Mouse (Mus musculus): Measurements from ENCODE around the gene Paqr8. TPM values are rescaled to one million over a fixed set of nuclear protein-coding genes. Genes with fewer than 3 reads are reported as not detected.

Gene Paqr8
- 6.5 and 8.4 TPM in 2 replicates for polyA plus RNA-seq (2016; fragmentation: Nextera tagmentation; extraction: Ambion mirVana)

DNA sequence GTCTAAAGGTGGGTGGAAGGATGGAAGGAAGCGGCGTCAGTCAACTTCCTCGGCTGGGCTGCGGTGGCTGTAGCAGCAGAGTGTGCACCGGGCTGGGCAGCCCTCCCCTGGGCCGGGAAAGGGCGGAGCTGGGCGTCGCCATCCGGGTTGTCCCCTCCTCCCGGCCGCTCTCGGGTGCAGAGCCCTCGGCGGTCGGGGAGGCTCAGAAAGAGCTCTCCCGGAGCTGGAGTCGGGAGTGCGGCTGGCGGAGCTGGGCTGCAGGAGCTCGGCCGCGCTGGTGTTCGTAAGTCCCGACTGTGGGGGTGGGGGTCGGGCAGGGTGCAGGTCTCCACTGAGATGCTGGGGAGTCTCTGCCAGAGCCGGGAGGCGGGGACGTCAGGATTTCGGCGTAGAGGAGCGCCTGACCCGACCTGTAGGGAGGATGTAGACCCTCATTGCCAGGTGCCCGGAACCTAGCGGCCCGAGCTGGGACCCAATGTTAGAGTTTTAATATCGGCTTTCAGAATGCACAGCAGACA lies at the start of gene Paqr8:
Gene Paqr8, plus strand, starts transcription at position 203 of the 518 bp plus-strand sequence.
- peak; percentile 85 for DNase-seq (ENCODE audit: low spot score)
- peaks cover 9% of the 10 kb centered on the region; the same call in 1 of the 2 replicates for H3K27me3 ChIP-seq (ENCODE audit: insufficient read depth, poor library complexity, severe bottlenecking)
- H3K4me1 ChIP-seq (replicated peaks) = peaks cover 20% of the 10 kb centered on the region
- H3K36me3 ChIP-seq = no peaks in the 10 kb centered on the region
- H3K27ac ChIP-seq = peak within 1 kb of the TSS; percentile 92
- no peaks in the 10 kb centered on the region for H3K9me3 ChIP-seq
- peak within 1 kb of the TSS; percentile 78 for H3K4me3 ChIP-seq
- WGBS = under 1% methylated on average over 37 of the region's 37 CpGs

DNA sequence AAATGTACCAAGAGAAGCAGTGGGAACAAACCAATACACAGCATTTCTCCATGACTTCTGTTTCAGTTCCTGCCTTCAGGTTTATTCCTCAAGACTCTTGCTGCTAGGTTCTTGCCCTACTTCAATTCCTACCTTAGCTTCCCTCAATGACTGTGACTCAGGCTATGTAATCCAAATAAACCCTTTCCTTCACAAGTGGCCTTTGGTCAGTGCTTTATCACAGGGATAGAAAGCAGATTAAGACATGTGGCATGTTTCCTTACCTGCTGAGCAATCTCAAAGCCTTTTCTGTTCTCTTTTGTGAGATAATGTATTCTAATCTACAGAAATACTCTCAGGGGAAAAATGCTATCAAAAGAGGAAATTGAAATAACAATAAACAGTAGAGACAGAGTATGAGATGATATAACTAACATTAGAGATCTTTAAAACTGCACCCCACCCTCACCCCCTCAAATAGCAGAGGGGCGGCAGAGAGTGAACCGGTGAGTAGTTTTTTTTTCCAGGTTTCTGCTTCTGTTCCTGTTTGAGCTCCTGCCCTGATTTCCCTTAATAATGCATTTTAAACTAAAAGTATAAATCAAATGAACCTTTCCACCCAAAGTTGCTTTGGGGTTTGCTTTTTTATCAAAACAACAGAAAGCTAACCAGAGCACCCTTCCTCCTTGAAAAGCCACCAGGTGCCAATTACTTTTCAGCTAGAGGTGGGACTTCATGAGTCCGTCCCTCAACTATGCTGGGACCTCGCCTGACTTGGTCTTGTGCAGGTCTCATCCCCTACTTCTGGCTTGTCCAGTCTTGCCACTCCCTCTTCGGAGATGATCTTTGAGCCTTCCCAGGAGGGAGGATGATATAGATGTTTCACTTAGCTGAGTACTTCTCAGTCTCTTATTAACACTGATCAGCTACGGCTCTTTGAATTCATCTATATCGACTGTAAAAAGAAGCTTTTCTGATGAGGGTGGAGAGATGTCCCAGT lies 33.2 kb upstream of the Paqr8 start:
- 89% methylated on average over 7 of the region's 7 CpGs for WGBS
- DNase-seq (ENCODE audit: low spot score) = no peak
- H3K4me3 ChIP-seq = no peak overlapping the region

DNA sequence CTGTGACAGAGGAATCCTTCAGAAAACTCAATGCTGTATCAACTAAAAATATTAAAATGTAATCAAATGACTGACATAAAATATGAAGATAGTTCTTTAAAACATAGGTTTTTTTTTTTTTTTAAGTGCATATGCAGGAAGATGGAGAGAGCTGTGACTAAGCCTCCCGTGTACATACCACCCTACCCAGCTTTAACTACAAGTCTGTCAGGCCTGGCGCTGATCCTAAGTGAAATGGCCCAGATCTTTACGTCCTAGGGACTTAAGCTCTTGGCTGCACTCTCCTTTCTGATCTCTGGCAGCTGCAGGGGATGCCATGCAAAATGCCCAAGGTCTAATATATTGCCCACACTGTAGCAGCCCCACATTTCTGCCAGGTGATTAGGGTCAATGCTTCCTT lies 29.6 kb upstream of the Paqr8 start:
- Histone ChIP-seq H3K4me3 (no peak overlapping the region), H3K27ac (no peak overlapping the region), H3K9me3 (no peaks in the 10 kb centered on the region), H3K27me3 (ENCODE audit: insufficient read depth, poor library complexity, severe bottlenecking) (no peaks in the 10 kb centered on the region), H3K4me1 (replicated peaks) (0 out of 2 replicates have a peak, but pooled peaks cover 3% of the 10 kb centered on the region), H3K36me3 (no peaks in the 10 kb centered on the region)
- WGBS = 84% methylated on average over 3 of the region's 3 CpGs
- no peak for DNase-seq (ENCODE audit: low spot score)

More for the DNA sequence above, 33.2 kb upstream of the Paqr8 start:
- Histone ChIP-seq H3K4me1 (replicated peaks) (0 out of 2 replicates have a peak, but pooled peaks cover 3% of the 10 kb centered on the region), H3K36me3 (no peaks in the 10 kb centered on the region), H3K27ac (no peak overlapping the region), H3K27me3 (ENCODE audit: insufficient read depth, poor library complexity, severe bottlenecking) (no peaks in the 10 kb centered on the region), H3K9me3 (peaks cover 12% of the 10 kb centered on the region; the same call in 1 of the 2 replicates)

DNA sequence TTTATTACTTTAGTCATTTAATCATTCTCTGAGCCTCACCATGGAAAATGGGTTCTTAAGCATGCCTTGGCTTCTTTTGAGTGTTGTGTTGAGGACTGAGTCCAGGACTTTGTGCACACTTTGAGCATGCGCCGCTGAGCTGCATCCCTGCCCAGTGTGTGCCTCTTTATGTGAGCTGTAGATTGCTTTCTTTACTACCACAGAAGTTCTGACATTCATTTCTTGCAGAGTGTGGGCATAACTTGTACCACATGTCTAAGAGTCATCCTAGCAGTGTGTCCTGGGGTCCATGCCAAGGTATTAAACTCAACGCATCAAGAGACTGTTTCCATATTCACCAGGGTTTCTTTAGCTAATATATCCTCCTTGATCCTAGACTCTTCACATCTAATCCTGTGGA lies 28.5 kb upstream of the Paqr8 start:
- Histone ChIP-seq H3K9me3 (no peaks in the 10 kb centered on the region), H3K36me3 (no peaks in the 10 kb centered on the region), H3K4me1 (replicated peaks) (peaks cover 5% of the 10 kb centered on the region), H3K27me3 (ENCODE audit: insufficient read depth, poor library complexity, severe bottlenecking) (no peaks in the 10 kb centered on the region), H3K4me3 (no peak overlapping the region), H3K27ac (no peak overlapping the region)
- DNase-seq (ENCODE audit: low spot score) = no peak
- 92% methylated on average over 3 of the region's 3 CpGs for WGBS

DNA sequence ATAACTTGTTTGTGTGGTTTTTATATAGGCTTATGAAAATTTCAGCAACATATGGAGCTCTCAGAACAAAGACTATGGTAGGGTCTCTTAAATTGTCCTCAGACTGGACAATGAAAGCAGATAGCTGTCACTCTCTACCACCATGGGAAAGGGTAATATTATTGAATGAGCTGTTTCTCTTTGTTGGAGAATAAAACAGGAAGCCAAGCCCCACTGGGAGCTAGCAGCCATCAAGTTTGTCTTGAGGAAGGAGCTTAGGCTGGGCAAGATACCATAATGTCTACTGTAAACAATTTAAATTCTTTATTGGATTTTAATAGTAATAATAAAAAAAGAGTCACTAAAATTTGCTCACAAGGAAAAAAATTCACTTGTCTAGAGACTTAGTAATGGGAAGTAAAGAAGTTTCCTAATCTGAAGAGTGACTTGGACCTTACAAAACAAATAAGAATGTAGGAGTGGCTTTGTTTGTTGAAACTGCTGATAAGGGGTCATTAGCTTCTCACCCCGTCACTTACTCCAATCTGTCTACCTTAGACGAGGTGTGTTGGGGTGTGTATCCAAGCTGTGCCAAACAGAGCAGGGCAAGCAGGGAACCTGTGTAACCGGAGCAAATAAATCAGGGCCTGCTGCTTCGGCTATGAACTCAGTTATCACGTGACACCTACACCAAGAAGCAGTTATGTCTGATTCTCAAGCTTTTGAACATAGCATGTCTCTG lies 26.8 kb upstream of the Paqr8 start:
- H3K4me3 ChIP-seq = no peak overlapping the region
- WGBS = 70% methylated on average over 5 of the region's 5 CpGs
- no peak overlapping the region for H3K27ac ChIP-seq
- H3K36me3 ChIP-seq = no peaks in the 10 kb centered on the region
- peaks cover 23% of the 10 kb centered on the region for H3K4me1 ChIP-seq (replicated peaks)
- H3K27me3 ChIP-seq (ENCODE audit: insufficient read depth, poor library complexity, severe bottlenecking) = no peaks in the 10 kb centered on the region
- no peaks in the 10 kb centered on the region for H3K9me3 ChIP-seq
- no peak for DNase-seq (ENCODE audit: low spot score)

DNA sequence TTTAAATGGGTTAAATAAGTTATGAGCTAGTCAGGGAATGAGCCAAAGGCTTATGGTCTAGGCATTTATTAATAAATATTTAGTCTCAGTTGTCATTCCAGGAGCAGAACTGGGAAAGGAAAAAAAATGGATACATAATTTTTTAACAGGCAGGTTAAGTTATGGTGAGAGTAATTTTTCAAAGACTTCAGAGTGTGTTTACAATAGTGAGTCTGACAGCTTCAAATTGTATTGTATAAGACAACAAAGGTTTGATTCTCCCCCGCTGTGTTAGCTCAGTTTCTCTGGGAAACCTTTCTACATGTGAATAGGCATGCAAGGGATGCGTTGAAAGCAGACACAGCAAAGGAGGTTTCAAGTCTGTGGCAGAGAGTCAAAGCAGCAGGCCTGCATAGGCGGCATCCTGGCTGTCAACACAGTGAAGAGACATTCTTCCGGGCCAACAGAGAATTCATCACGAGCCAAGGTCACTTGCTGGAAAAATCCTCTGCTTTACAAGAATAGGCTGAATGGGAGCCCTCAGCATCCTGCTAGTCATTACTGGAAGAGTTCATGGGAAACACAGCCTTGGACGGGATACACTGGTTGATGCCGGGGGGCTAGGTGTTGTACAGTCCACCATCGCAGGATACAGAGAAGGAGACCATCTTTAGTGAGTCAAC lies 23.0 kb upstream of the Paqr8 start:
- Histone ChIP-seq H3K36me3 (no peaks in the 10 kb centered on the region), H3K9me3 (no peaks in the 10 kb centered on the region), H3K27ac (peak overlapping the region; percentile 92), H3K4me1 (replicated peaks) (peaks cover 28% of the 10 kb centered on the region), H3K4me3 (no peak overlapping the region), H3K27me3 (ENCODE audit: insufficient read depth, poor library complexity, severe bottlenecking) (no peaks in the 10 kb centered on the region)
- DNase-seq (ENCODE audit: low spot score) = peak; percentile 66
- WGBS = 30% methylated on average over 8 of the region's 8 CpGs

DNA sequence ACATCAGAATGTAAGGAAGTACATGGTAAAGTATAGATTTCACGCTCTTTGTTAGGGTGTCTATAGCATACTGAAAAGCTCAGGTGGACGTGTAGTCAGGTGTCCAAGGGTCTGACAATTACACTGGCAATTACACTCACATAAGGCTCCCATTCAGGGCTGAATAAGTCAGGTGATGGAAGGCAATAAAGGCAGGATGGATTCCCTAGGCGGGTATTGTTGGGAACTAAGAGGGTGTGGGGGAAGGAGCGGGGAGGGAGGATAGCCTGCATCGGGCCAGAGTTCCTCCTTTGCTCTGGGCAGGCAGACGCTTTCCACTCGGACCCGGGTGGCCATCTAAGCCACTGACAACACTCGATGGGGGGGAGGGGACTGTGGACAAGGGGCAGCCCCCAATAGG lies 22.4 kb upstream of the Paqr8 start:
- peaks cover 28% of the 10 kb centered on the region for H3K4me1 ChIP-seq (replicated peaks)
- H3K9me3 ChIP-seq = no peaks in the 10 kb centered on the region
- DNase-seq (ENCODE audit: low spot score) = peak; percentile 36
- WGBS = 31% methylated on average over 9 of the region's 9 CpGs
- H3K27ac ChIP-seq = peak overlapping the region; percentile 92
- peak overlapping the region; percentile 23 for H3K4me3 ChIP-seq
- H3K36me3 ChIP-seq = no peaks in the 10 kb centered on the region
- H3K27me3 ChIP-seq (ENCODE audit: insufficient read depth, poor library complexity, severe bottlenecking) = no peaks in the 10 kb centered on the region

DNA sequence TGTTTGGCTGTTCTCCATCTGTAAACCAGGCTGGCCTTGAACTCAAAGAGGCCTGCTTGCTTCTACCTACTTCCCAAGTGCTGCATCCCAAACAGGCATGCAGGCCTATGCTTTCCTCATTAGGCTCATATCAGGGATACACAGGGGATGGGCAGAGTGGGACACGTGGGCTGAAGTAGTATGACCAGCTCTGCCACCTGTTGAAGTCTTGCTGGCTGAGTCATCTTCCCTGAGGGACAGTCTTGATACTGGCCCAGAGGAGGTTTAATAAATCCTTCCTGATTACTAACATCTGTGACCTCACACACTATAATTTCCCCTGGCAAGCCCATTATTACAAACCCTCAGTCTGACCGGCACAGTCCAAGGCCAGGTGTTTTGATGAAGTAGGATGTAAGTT lies 19.5 kb upstream of the Paqr8 start:
- Histone ChIP-seq H3K9me3 (no peaks in the 10 kb centered on the region), H3K27ac (no peak overlapping the region), H3K27me3 (ENCODE audit: insufficient read depth, poor library complexity, severe bottlenecking) (no peaks in the 10 kb centered on the region), H3K4me1 (replicated peaks) (peaks cover 28% of the 10 kb centered on the region), H3K4me3 (no peak overlapping the region), H3K36me3 (no peaks in the 10 kb centered on the region)
- DNase-seq (ENCODE audit: low spot score) = no peak
- 76% methylated on average over 2 of the region's 2 CpGs for WGBS

DNA sequence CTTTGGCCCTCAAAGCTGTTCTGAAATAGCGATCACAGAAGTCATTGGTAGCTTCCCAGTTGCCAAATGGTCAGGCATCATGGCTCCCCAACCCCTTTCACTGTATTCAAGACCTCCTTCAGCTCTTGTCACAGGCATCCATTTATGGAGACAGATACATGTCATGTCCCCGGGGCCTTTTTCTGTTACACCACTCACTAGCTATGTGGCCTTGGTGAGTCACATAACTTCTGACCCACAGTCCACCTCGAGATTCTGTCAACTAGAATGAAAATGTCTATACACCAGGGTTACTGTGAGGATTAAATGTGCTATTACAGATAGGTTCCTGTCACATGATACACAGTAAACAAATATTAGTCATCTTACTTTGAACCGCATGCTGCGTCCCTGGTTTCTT lies 17.9 kb upstream of the Paqr8 start:
- H3K4me1 ChIP-seq (replicated peaks) = peaks cover 19% of the 10 kb centered on the region
- no peak overlapping the region for H3K27ac ChIP-seq
- H3K9me3 ChIP-seq = no peaks in the 10 kb centered on the region
- DNase-seq (ENCODE audit: low spot score) = no peak
- H3K4me3 ChIP-seq = no peak overlapping the region
- no peaks in the 10 kb centered on the region for H3K36me3 ChIP-seq
- no peaks in the 10 kb centered on the region for H3K27me3 ChIP-seq (ENCODE audit: insufficient read depth, poor library complexity, severe bottlenecking)
- WGBS = 87% methylated on average over 5 of the region's 5 CpGs

DNA sequence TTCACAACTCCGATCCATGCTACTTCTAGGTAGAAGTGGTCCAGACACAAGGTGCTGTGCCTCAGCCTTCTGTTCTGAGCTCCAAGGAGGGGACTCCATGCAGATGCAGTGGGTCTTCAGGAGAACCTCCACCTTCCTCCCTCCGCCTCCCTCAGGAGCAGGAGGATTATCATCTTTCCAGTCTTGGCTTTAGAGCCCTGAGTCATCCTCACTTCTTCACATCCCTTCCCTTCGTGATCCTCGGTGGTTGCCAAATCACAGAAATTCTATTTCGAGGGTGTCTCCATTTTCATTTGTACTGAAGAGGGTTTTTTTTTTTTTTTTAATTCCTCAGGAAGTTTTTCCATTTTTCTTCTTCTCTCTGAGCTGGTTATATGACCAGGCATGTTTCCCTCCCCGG lies 16.3 kb upstream of the Paqr8 start:
- DNase-seq (ENCODE audit: low spot score) = no peak
- Histone ChIP-seq H3K36me3 (no peaks in the 10 kb centered on the region), H3K27me3 (ENCODE audit: insufficient read depth, poor library complexity, severe bottlenecking) (no peaks in the 10 kb centered on the region), H3K27ac (no peak overlapping the region), H3K9me3 (no peaks in the 10 kb centered on the region), H3K4me1 (replicated peaks) (peaks cover 4% of the 10 kb centered on the region), H3K4me3 (no peak overlapping the region)
- WGBS = 93% methylated on average over 6 of the region's 6 CpGs

DNA sequence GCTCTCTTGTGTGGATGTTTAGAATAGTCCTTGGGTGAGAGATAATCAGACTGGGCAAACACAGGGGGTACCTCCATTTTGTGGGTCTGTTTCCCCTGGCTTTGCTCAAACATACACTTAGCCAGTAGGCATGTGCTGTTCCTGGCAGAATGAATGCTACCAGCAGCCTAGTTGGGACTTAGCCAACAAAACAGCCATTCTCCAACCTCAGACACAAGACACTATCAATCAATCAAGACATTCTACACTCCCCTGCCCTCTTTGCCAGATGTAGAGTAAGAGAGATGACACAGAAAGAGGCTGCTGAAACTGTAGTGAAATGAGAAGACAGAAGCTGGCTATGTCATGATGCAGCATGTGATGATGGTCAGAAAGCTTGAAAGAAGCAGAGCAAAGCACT lies 13.1 kb upstream of the Paqr8 start:
- Histone ChIP-seq H3K27ac (no peak overlapping the region), H3K9me3 (no peaks in the 10 kb centered on the region), H3K27me3 (ENCODE audit: insufficient read depth, poor library complexity, severe bottlenecking) (no peaks in the 10 kb centered on the region), H3K4me1 (replicated peaks) (no peaks in the 10 kb centered on the region), H3K4me3 (no peak overlapping the region), H3K36me3 (no peaks in the 10 kb centered on the region)
- DNase-seq (ENCODE audit: low spot score) = no peak

DNA sequence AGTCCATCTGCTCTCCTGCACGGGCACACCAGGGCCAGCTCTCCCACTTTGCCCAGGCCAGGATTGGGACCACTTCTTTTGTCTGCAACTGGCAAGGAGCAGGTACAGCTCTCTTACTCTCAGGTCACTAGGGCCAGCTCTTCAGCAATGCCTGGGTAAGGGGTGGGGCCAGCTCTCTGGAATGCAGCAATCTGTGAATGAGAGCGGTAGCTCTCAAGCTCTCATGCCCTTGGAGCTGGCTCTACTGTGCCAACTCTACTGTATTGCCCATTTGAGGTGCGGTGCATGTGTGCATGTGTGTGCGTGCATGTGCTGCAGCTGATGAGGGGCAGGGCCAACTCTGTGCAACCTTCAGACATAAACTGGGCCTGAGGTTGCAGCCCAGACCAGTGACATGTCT lies 11.0 kb upstream of the Paqr8 start:
- no peaks in the 10 kb centered on the region for H3K36me3 ChIP-seq
- no peak for DNase-seq (ENCODE audit: low spot score)
- 93% methylated on average over 4 of the region's 4 CpGs for WGBS
- H3K9me3 ChIP-seq = no peaks in the 10 kb centered on the region
- H3K27me3 ChIP-seq (ENCODE audit: insufficient read depth, poor library complexity, severe bottlenecking) = no peaks in the 10 kb centered on the region
- no peak overlapping the region for H3K27ac ChIP-seq
- H3K4me3 ChIP-seq = no peak overlapping the region
- no peaks in the 10 kb centered on the region for H3K4me1 ChIP-seq (replicated peaks)

Measured in hindbrain, embryonic 10.5 days (tissue).